In the genomic region with DNA sequence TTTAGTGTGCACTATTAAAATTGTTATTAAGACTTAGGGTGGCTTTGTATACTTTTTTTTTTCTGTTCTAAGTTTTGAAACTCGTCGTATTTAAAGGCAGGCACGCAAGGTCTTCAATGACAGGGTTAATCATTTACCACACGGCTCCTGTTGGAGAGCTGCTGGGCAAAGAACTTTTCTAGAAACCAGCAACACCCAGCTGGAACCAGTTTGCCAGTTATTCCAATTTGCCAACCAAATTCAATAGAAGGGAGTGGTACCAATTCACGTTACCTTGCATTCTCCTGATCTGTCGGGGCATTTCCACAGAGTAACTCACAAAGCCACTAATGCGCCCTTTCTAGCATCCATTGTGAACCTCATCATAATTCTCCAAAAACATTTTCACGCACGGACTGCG, we compare ENCODE assay signal across 18 mouse cellular contexts. TPM values are rescaled to one million over a fixed set of nuclear protein-coding genes. Genes with fewer than 3 reads are reported as not detected.
DNase-seq lines count a peak whose midpoint lies in the region; ATAC-seq and TF ChIP-seq lines count a peak whose summit lies in the region.
"Had no signal": no experiment of that assay in that cellular context is flagged by ENCODE, and none has a peak within 500 bp of the region (broad histone marks: within the 10 kb centered on the region; RNA-seq: fewer than 3 reads in every experiment).

No protein-coding gene starts in this region.

- 85% methylated on average over 10 of the region's 10 CpGs for WGBS in heart, embryonic 13.5 days
- WGBS in lung, embryonic 14.5 days, result 82% methylated on average over 10 of the region's 10 CpGs

- no peak overlapping the region for H3K9ac ChIP-seq in heart, embryonic 13.5 days
- no peak overlapping the region for H3K9ac ChIP-seq in lung, embryonic 14.5 days
- H3K9ac ChIP-seq: embryonic facial prominence, embryonic 13.5 days; liver, embryonic 13.5 days; midbrain, embryonic 12.5 days; neural tube, embryonic 15.5 days had no signal

- peak overlapping the region; percentile 99 for H3K4me2 ChIP-seq in heart, embryonic 13.5 days
- no peak overlapping the region for H3K4me2 ChIP-seq in lung, embryonic 14.5 days
- H3K4me2 ChIP-seq: embryonic facial prominence, embryonic 13.5 days; liver, embryonic 13.5 days; midbrain, embryonic 12.5 days; neural tube, embryonic 15.5 days had no signal

- H3K4me1 ChIP-seq in heart, embryonic 13.5 days, result peaks cover 12% of the 10 kb centered on the region; the same call in 1 of the 2 replicates
- peaks cover 6% of the 10 kb centered on the region; the same call in 1 of the 2 replicates for H3K4me1 ChIP-seq in lung, embryonic 14.5 days (ENCODE audit: insufficient read depth)
- H3K4me1 ChIP-seq: liver, embryonic 13.5 days had no signal

- peak overlapping the region; percentile 14 for H3K4me3 ChIP-seq in heart, embryonic 13.5 days
- no peak overlapping the region for H3K4me3 ChIP-seq in lung, embryonic 14.5 days (ENCODE audit: low read depth, low read length)
- H3K4me3 ChIP-seq: embryonic facial prominence, embryonic 13.5 days; liver, embryonic 13.5 days; midbrain, embryonic 12.5 days; neural tube, embryonic 15.5 days had no signal

- no peaks in the 10 kb centered on the region for H3K9me3 ChIP-seq in heart, embryonic 13.5 days
- H3K9me3 ChIP-seq in lung, embryonic 14.5 days (ENCODE audit: low read depth, low read length), result no peaks in the 10 kb centered on the region
- H3K9me3 ChIP-seq: embryonic facial prominence, embryonic 13.5 days; liver, embryonic 13.5 days; midbrain, embryonic 12.5 days; neural tube, embryonic 15.5 days had no signal

- peaks cover 28% of the 10 kb centered on the region for H3K27me3 ChIP-seq in heart, embryonic 13.5 days (replicated peaks)
- H3K27me3 ChIP-seq in lung, embryonic 14.5 days (ENCODE audit: insufficient read depth, low read length), result peaks cover 22% of the 10 kb centered on the region

- no peak overlapping the region for H3K27ac ChIP-seq in heart, embryonic 13.5 days (replicated peaks)
- no peak overlapping the region for H3K27ac ChIP-seq in lung, embryonic 14.5 days (ENCODE audit: low read depth)
- H3K27ac ChIP-seq: embryonic facial prominence, embryonic 13.5 days; liver, embryonic 13.5 days; macrophage; midbrain, embryonic 12.5 days; neural tube, embryonic 15.5 days had no signal

- no peak for ATAC-seq in heart, embryonic 13.5 days (ENCODE audit: extremely low read depth, insufficient number of reproducible peaks, low FRiP score, low TSS enrichment)
- ATAC-seq in lung, embryonic 14.5 days (ENCODE audit: insufficient read depth), result no peak
- ATAC-seq: inflammation-experienced regulatory T-cells, adult 6 months had no signal

- intact Hi-C loops in heart, postnatal 25 days (cut with DNase I), result no loop called here

- no peaks in the 10 kb centered on the region for H3K36me3 ChIP-seq in heart, embryonic 13.5 days
- H3K36me3 ChIP-seq in lung, embryonic 14.5 days (ENCODE audit: insufficient read depth), result no peaks in the 10 kb centered on the region
- H3K36me3 ChIP-seq: embryonic facial prominence, embryonic 13.5 days; liver, embryonic 13.5 days; midbrain, embryonic 12.5 days; neural tube, embryonic 15.5 days had no signal

- TF ChIP-seq CTCF in lung, embryonic 14.5 days (IDR thresholded peaks at IDR 0.05; ENCODE audit: low read depth), result no peak

- DNase-seq in heart, postnatal 25 days (ENCODE audit: low spot score), result no peak
- DNase-seq in lung, embryonic 14.5 days, result peak; percentile 20
- DNase-seq in lung, postnatal 14 days, result no peak
- peak; percentile 73 for DNase-seq in kidney, postnatal 14 days
- no peak for DNase-seq in adrenal gland, adult 2 months
- DNase-seq in layer of hippocampus, adult 9-10 months (ENCODE audit: low spot score), result no peak
- no peak for DNase-seq in frontal cortex, adult 2 months (ENCODE audit: extremely low spot score in 1 of 2, low spot score in 1 of 2)
- DNase-seq: cerebellum, adult 11-12 months; gastrocnemius, postnatal 25 days; liver, embryonic 13.5 days; retina, postnatal 1 day; thymus, postnatal 36 days had no signal

RNA-seq across cellular contexts. Expression of a gene that starts 4.5 kb away (rescaled TPM):
- 14.4 and 17.7 TPM in 2 replicates for polyA plus RNA-seq in heart, embryonic 13.5 days (2015; fragmentation: Nextera tagmentation; extraction: Ambion mirVana)
- total RNA-seq in heart, postnatal 25 days (2021), result 1 to 10 TPM; 2.2 to 3.1 TPM
- 1.7 and 2.3 TPM in 2 replicates for polyA plus RNA-seq in lung, embryonic 14.5 days (2014; fragmentation: Nextera tagmentation; extraction: Ambion mirVana)
- total RNA-seq in adrenal gland, adult 2 months (2021), result 1 to 10 TPM; 2.1 to 6.2 TPM
- polyA plus RNA-seq in adrenal gland, adult 2 months (2012; rRNA removed), result 1.4 and 3.0 TPM in 2 replicates
- 0.95 and 1.2 TPM in 2 replicates for polyA plus RNA-seq in frontal cortex, adult 2 months (2012; rRNA removed)

Comparison
In these comparisons a context has a peak if more than half of its experiments do, and no peak if none do; other contexts are left out.
1. DNase-seq: peak in lung, embryonic 14.5 days (single experiment) and kidney, postnatal 14 days (single experiment); none in heart, postnatal 25 days (single experiment), lung, postnatal 14 days (single experiment), adrenal gland, adult 2 months (single experiment), layer of hippocampus, adult 9-10 months (single experiment) and frontal cortex, adult 2 months (0 of 2).